In the genomic region with DNA sequence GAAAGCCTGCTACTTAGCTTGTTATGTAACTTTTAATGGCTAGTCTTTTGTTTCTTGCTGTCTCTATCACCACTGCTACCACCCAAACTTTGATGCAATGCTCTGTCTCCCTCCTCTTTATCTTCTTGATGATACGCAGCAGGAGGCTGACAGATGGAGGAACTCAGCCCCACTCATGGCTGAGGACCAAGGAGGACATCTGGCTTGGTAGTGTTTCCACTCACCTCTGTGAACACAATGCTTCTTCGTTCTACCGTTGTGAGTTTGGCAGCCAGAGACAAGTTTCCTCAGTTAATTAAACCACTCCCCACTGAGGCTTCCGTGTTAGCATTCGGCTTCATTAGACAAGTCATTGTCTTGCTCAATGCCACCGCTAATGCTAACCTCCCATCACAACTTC, we compare ENCODE assay signal across 22 mouse cellular contexts.
DNase-seq lines count a peak whose midpoint lies in the region; ATAC-seq lines count a peak whose summit lies in the region.
"Had no signal": no experiment of that assay in that cellular context is flagged by ENCODE, and none has a peak within 500 bp of the region (broad histone marks: within the 10 kb centered on the region; RNA-seq: fewer than 3 reads in every experiment).

No protein-coding gene starts in this region.

- H3K4me1 ChIP-seq in hindbrain, embryonic 14.5 days (replicated peaks; ENCODE audit: control insufficient read depth, insufficient read depth, low read length) = peaks cover 12% of the 10 kb centered on the region
- H3K4me1 ChIP-seq in hindbrain, embryonic 13.5 days (replicated peaks) = peaks cover 11% of the 10 kb centered on the region
- H3K4me1 ChIP-seq in liver, embryonic 11.5 days (replicated peaks; ENCODE audit: control insufficient read depth, insufficient read depth, low read length) = no peaks in the 10 kb centered on the region

- no peak overlapping the region for H3K9ac ChIP-seq in hindbrain, embryonic 14.5 days
- H3K9ac ChIP-seq in hindbrain, embryonic 13.5 days = no peak overlapping the region
- no peak overlapping the region for H3K9ac ChIP-seq in liver, embryonic 11.5 days (ENCODE audit: low read depth, low read length)
- H3K9ac ChIP-seq: liver, postnatal 0 days had no signal

- 34% methylated on average over 6 of the region's 6 CpGs for WGBS in hindbrain, embryonic 14.5 days
- 45% methylated on average over 6 of the region's 6 CpGs for WGBS in hindbrain, embryonic 13.5 days
- 75% methylated on average over 6 of the region's 6 CpGs for WGBS in liver, embryonic 11.5 days

- H3K4me3 ChIP-seq in hindbrain, embryonic 14.5 days (replicated peaks; ENCODE audit: low read length) = no peak overlapping the region
- H3K4me3 ChIP-seq in hindbrain, embryonic 13.5 days = no peak overlapping the region
- no peak overlapping the region for H3K4me3 ChIP-seq in liver, embryonic 11.5 days (ENCODE audit: low read depth, low read length)
- H3K4me3 ChIP-seq: gastrocnemius, adult 2 months; myocyte had no signal

- H3K4me2 ChIP-seq in hindbrain, embryonic 14.5 days (replicated peaks) = no peak overlapping the region
- H3K4me2 ChIP-seq in hindbrain, embryonic 13.5 days = no peak overlapping the region
- no peak overlapping the region for H3K4me2 ChIP-seq in liver, embryonic 11.5 days
- H3K4me2 ChIP-seq: heart, embryonic 11.5 days had no signal

- H3K27ac ChIP-seq in hindbrain, embryonic 14.5 days = no peak overlapping the region
- H3K27ac ChIP-seq in hindbrain, embryonic 13.5 days = no peak overlapping the region
- H3K27ac ChIP-seq in liver, embryonic 11.5 days (ENCODE audit: low read depth, low read length) = no peak overlapping the region
- H3K27ac ChIP-seq: gastrocnemius, adult 2 months had no signal

- ATAC-seq in hindbrain, embryonic 14.5 days (ENCODE audit: low FRiP score) = peak; percentile 36; the same call in 1 of the 2 replicates
- ATAC-seq in hindbrain, embryonic 13.5 days (ENCODE audit: low FRiP score) = no peak
- ATAC-seq in megakaryocyte, adult 5-6 weeks (ENCODE audit: poor library complexity, severe bottlenecking) = 0 out of 2 replicates have a peak, but pooled peaks have one; percentile 30
- no peak for ATAC-seq in liver, embryonic 11.5 days (replicated peaks; ENCODE audit: low FRiP score)
- ATAC-seq: liver, postnatal 0 days had no signal

- H3K36me3 ChIP-seq in hindbrain, embryonic 14.5 days (replicated peaks; ENCODE audit: control insufficient read depth, insufficient read depth) = no peaks in the 10 kb centered on the region
- no peaks in the 10 kb centered on the region for H3K36me3 ChIP-seq in hindbrain, embryonic 13.5 days
- H3K36me3 ChIP-seq in liver, embryonic 11.5 days (ENCODE audit: control insufficient read depth, insufficient read depth, low read length) = no peaks in the 10 kb centered on the region

- peak; percentile 27 for DNase-seq in hindbrain, embryonic 14.5 days (ENCODE audit: low spot score)
- peak; percentile 3 for DNase-seq in layer of hippocampus, adult 9-10 months (ENCODE audit: low spot score)
- DNase-seq in layer of hippocampus, postnatal 10 days (ENCODE audit: low spot score in 2 of 2) = no peak
- DNase-seq in brain, adult 2 months (ENCODE audit: low read depth, low spot score) = peak; percentile 31
- DNase-seq in liver, embryonic 11.5 days (ENCODE audit: low spot score) = no peak
- DNase-seq: B cell, adult 2 months; cerebellum, adult 9-11 months; gastrocnemius, adult 2 months; heart, postnatal 10 days; kidney, adult 18-20 months; kidney, postnatal 10 days; liver; liver, postnatal 0 days; midbrain, embryonic 14.5 days; right cerebral cortex, postnatal 14 days; spleen, adult 18-20 months; thymus, adult 18-20 months; thymus, postnatal 4 days had no signal

- no peaks in the 10 kb centered on the region for H3K27me3 ChIP-seq in hindbrain, embryonic 14.5 days (ENCODE audit: control insufficient read depth, insufficient read depth, low read length)
- no peaks in the 10 kb centered on the region for H3K27me3 ChIP-seq in hindbrain, embryonic 13.5 days
- H3K27me3 ChIP-seq in liver, embryonic 11.5 days (replicated peaks; ENCODE audit: control insufficient read depth, insufficient read depth, low read length) = no peaks in the 10 kb centered on the region

- no peaks in the 10 kb centered on the region for H3K9me3 ChIP-seq in hindbrain, embryonic 14.5 days (ENCODE audit: control insufficient read depth, low read length)
- no peaks in the 10 kb centered on the region for H3K9me3 ChIP-seq in hindbrain, embryonic 13.5 days
- H3K9me3 ChIP-seq in liver, embryonic 11.5 days (ENCODE audit: control insufficient read depth, low read length) = no peaks in the 10 kb centered on the region; the same call in 1 of the 2 replicates

Comparison
In these comparisons a context has a peak if more than half of its experiments do, and no peak if none do; other contexts are left out.
1. ATAC-seq: peak in hindbrain, embryonic 14.5 days (single experiment) and megakaryocyte, adult 5-6 weeks (single experiment); none in hindbrain, embryonic 13.5 days (single experiment) and liver, embryonic 11.5 days (single experiment).
2. DNase-seq: peak in hindbrain, embryonic 14.5 days (single experiment), layer of hippocampus, adult 9-10 months (single experiment) and brain, adult 2 months (single experiment); none in layer of hippocampus, postnatal 10 days (0 of 2) and liver, embryonic 11.5 days (single experiment).